Mouse (Mus musculus) monocyte, adult 2 months (primary cell): ENCODE measurements around the gene Eif3f.

Source experiments
- DNase-seq, 2 experiments: peaks; one replicate each; pipeline ENCODE4 v3.0.0; 2022; ENCODE audit warnings: low spot score in 2 of 2, low read depth in 1 of 2

The Eif3f gene

GRCm38 (mm10) chr7:108966742-108967362 lies 32.6 kb downstream of the Eif3f start:
- no peak for DNase-seq

- no peak for DNase-seq
Observed at GRCm38 (mm10) chr7:108968201-108968600, 34.0 kb downstream of the Eif3f start.

GRCm38 (mm10) chr7:108972273-108972672 lies 38.1 kb downstream of the Eif3f start:
- DNase-seq = no peak

GRCm38 (mm10) chr7:108985934-108986708 lies 51.9 kb downstream of the Eif3f start:
- no peak for DNase-seq

GRCm38 (mm10) chr7:108991207-108991606 lies 57.0 kb downstream of the Eif3f start:
- no peak for DNase-seq
